Mouse (Mus musculus) frontal cortex, postnatal 36 days (tissue): ENCODE measurements around the gene Tsga10ip.
"Not testable (repeated sequence)": the region's sequence is repeated elsewhere in the genome, so short reads cannot be mapped to it uniquely, and the experiment has no call there.

Source experiments
- DNase-seq, 2 experiments: peaks; one replicate each; pipeline ENCODE4 v3.0.0; 2022; ENCODE audit warnings: low spot score in 2 of 2

Gene Tsga10ip

GRCm38 (mm10) chr19:5390416-5390815 is 11.9 kb downstream of the Tsga10ip start:
- DNase-seq: no peak

GRCm38 (mm10) chr19:5389647-5390046 is 12.7 kb downstream of the Tsga10ip start:
- DNase-seq: no peak

- DNase-seq: peak; percentile 94 to 95
Observed at GRCm38 (mm10) chr19:5388588-5389242, 13.6 kb downstream of the Tsga10ip start, which contains the start of gene Sart1. Gene Sart1 (minus strand): TSS chr19:5388703.

- DNase-seq: peak in 1 of 2 experiments; percentile 14
Observed at GRCm38 (mm10) chr19:5388011-5388441, 14.3 kb downstream of the Tsga10ip start.

- DNase-seq: no peak
Observed at GRCm38 (mm10) chr19:5384715-5385114, 17.6 kb downstream of the Tsga10ip start.

GRCm38 (mm10) chr19:5383326-5383725 is 19.0 kb downstream of the Tsga10ip start:
- DNase-seq: no peak

GRCm38 (mm10) chr19:5377446-5377845 is 24.9 kb downstream of the Tsga10ip start:
- no peak for DNase-seq

- DNase-seq: no peak
Observed at GRCm38 (mm10) chr19:5374748-5375147, 27.6 kb downstream of the Tsga10ip start.

- peak in 1 of 2 experiments; percentile 8 for DNase-seq
Observed at GRCm38 (mm10) chr19:5374177-5374576, 28.1 kb downstream of the Tsga10ip start.

GRCm38 (mm10) chr19:5372724-5373123 is 29.6 kb downstream of the Tsga10ip start:
- DNase-seq: no peak

- DNase-seq: no peak
Observed at GRCm38 (mm10) chr19:5370932-5371331, 31.4 kb downstream of the Tsga10ip start.

- DNase-seq: no peak
Observed at GRCm38 (mm10) chr19:5367455-5367854, 34.9 kb downstream of the Tsga10ip start.

- no peak for DNase-seq
Observed at GRCm38 (mm10) chr19:5367053-5367359, 35.3 kb downstream of the Tsga10ip start, which contains the start of gene Banf1. Gene Banf1 (minus strand): TSS chr19:5367168.

GRCm38 (mm10) chr19:5366175-5367052 is 35.9 kb downstream of the Tsga10ip start, which contains the start of gene Eif1ad:
Gene Eif1ad (plus strand): TSS chr19:5366741.
- DNase-seq: peak; percentile 96

- no peak for DNase-seq
Observed at GRCm38 (mm10) chr19:5365751-5366150, 36.6 kb downstream of the Tsga10ip start.

GRCm38 (mm10) chr19:5364124-5364523 is 38.2 kb downstream of the Tsga10ip start:
- no peak for DNase-seq

- DNase-seq: no peak
Observed at GRCm38 (mm10) chr19:5362186-5362585, 40.1 kb downstream of the Tsga10ip start.

GRCm38 (mm10) chr19:5356080-5356479 is 46.2 kb downstream of the Tsga10ip start:
- DNase-seq: no peak

GRCm38 (mm10) chr19:5353609-5354008 is 48.7 kb downstream of the Tsga10ip start:
- no peak for DNase-seq

- not testable (repeated sequence) for DNase-seq
Observed at GRCm38 (mm10) chr19:5349502-5349873, 52.8 kb downstream of the Tsga10ip start, which contains the start of gene Cst6. Gene Cst6 (minus strand): TSS chr19:5349574.

GRCm38 (mm10) chr19:5348526-5349501 is 53.5 kb downstream of the Tsga10ip start:
- peak; percentile 34 to 39 for DNase-seq

GRCm38 (mm10) chr19:5348064-5348463 is 54.3 kb downstream of the Tsga10ip start:
- no peak for DNase-seq
